Mouse (Mus musculus) thymus, postnatal 25 days (tissue): ENCODE results near the gene Rasa2.
"Not testable (repeated sequence)": the region's sequence is repeated elsewhere in the genome, so short reads cannot be mapped to it uniquely, and the experiment has no call there.

Source experiments
- DNase-seq: peaks from one replicate; pipeline ENCODE4 v3.0.0; 2022

Rasa2 gene

GRCm38 (mm10) chr9:96631389-96632072 lies at the start of gene Rasa2:
Rasa2 (minus strand) TSS chr9:96631617.
- peak; percentile 96 for DNase-seq

- DNase-seq = no peak
These were observed 47.2 kb upstream of the Rasa2 start for GRCm38 (mm10) chr9:96678611-96679010.

- DNase-seq = not testable (repeated sequence)
These were observed 46.3 kb upstream of the Rasa2 start for GRCm38 (mm10) chr9:96677711-96678110.

GRCm38 (mm10) chr9:96676671-96677070 lies 45.3 kb upstream of the Rasa2 start:
- no peak for DNase-seq

- no peak for DNase-seq
These were observed 44.6 kb upstream of the Rasa2 start for GRCm38 (mm10) chr9:96675763-96676640.

- peak; percentile 73 for DNase-seq
These were observed 43.8 kb upstream of the Rasa2 start for GRCm38 (mm10) chr9:96675071-96675762.

GRCm38 (mm10) chr9:96674301-96674700 lies 42.9 kb upstream of the Rasa2 start:
- no peak for DNase-seq

- DNase-seq = no peak
These were observed 41.0 kb upstream of the Rasa2 start for GRCm38 (mm10) chr9:96672466-96672865.

- DNase-seq = no peak
These were observed 39.8 kb upstream of the Rasa2 start for GRCm38 (mm10) chr9:96671249-96671648.

GRCm38 (mm10) chr9:96669877-96670276 lies 38.5 kb upstream of the Rasa2 start:
- peak; percentile 96 for DNase-seq

GRCm38 (mm10) chr9:96668628-96669027 lies 37.2 kb upstream of the Rasa2 start:
- peak; percentile 76 for DNase-seq

GRCm38 (mm10) chr9:96660510-96661244 lies 29.3 kb upstream of the Rasa2 start:
- no peak for DNase-seq

GRCm38 (mm10) chr9:96659801-96660200 lies 28.4 kb upstream of the Rasa2 start:
- DNase-seq = no peak

GRCm38 (mm10) chr9:96653538-96653937 lies 22.1 kb upstream of the Rasa2 start:
- DNase-seq = no peak

- peak; percentile 22 for DNase-seq
These were observed 21.3 kb upstream of the Rasa2 start for GRCm38 (mm10) chr9:96652763-96653162.

- no peak for DNase-seq
These were observed 19.4 kb upstream of the Rasa2 start for GRCm38 (mm10) chr9:96650807-96651206.

GRCm38 (mm10) chr9:96649924-96650323 lies 18.5 kb upstream of the Rasa2 start:
- no peak for DNase-seq

- no peak for DNase-seq
These were observed 17.9 kb upstream of the Rasa2 start for GRCm38 (mm10) chr9:96649362-96649761.

- no peak for DNase-seq
These were observed 15.4 kb upstream of the Rasa2 start for GRCm38 (mm10) chr9:96646668-96647295.

- no peak for DNase-seq
These were observed 13.4 kb upstream of the Rasa2 start for GRCm38 (mm10) chr9:96644840-96645239.

GRCm38 (mm10) chr9:96644002-96644401 lies 12.6 kb upstream of the Rasa2 start:
- not testable (repeated sequence) for DNase-seq

- DNase-seq = no peak
These were observed 8.0 kb upstream of the Rasa2 start for GRCm38 (mm10) chr9:96639451-96639850.
